Mouse (Mus musculus) spleen, adult 2 months (tissue): Measurements from ENCODE around the gene Zfp57.

Experiments
- CTCF ChIP-seq: fragments of 200-500 bp; IDR thresholded peaks from 2 replicates; pipeline ENCODE4 v1.5.1; 2011; ENCODE audit warnings: mild to moderate bottlenecking, inconsistent platforms; ENCODE audit not compliant: insufficient read depth, insufficient read length, insufficient replicate concordance; ENCODE audit errors: extremely low read depth
- POLR2A ChIP-seq: fragments of 200-500 bp; IDR thresholded peaks from 2 replicates; pipeline ENCODE4 v1.6.1; 2011; ENCODE audit warnings: low read depth, low read length, inconsistent platforms

DNA sequence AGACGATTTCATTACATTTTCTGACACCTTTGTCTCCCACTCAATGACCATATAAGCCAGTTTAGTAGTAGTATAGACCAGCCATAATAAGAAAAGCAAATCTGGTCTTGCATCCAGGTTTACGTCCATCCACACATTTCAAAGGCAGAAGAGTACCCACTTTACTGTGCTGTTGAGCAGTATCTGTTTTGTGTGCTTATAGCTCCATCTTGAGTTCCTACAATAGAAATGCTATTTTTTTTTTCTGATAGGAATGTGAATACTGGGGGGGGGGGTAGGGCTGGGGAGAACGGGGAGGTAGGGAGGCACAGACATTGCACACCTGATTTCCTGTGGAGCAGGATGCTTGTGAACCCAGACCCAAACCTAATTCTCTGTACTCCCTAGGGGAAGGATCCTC is 47.0 kb downstream of the Zfp57 start:
- TF ChIP-seq POLR2A (no peak), CTCF (no peak)
